Mouse (Mus musculus) megakaryocyte, embryonic 14.5 days (primary cell): Measurements from ENCODE around the gene Morn2. TPM values are rescaled to one million over a fixed set of nuclear protein-coding genes. Genes with fewer than 3 reads are reported as not detected.

ENCODE experiments used
- H3K27me3 ChIP-seq: replicated peaks from 2 replicates; pipeline ENCODE3; 2012; ENCODE audit warnings: inconsistent platforms
- H3K36me3 ChIP-seq: replicated peaks from 2 replicates; pipeline ENCODE3; 2012; ENCODE audit warnings: low read length, inconsistent platforms, mixed read lengths
- H3K4me1 ChIP-seq: 2 replicates; pipeline ENCODE4 v1.6.1; 2012; ENCODE audit warnings: inconsistent platforms
- H3K4me3 ChIP-seq: replicated peaks from 2 replicates; pipeline ENCODE3; 2012; ENCODE audit warnings: moderate library complexity, mild to moderate bottlenecking, inconsistent platforms
- H3K9me3 ChIP-seq: 2 replicates; pipeline ENCODE4 v1.6.1; 2012; ENCODE audit warnings: inconsistent platforms
- FLI1 ChIP-seq: IDR thresholded peaks from 2 replicates; pipeline ENCODE4 v1.6.1; 2012; ENCODE audit warnings: low read length, inconsistent platforms, mixed read lengths
- GATA1 ChIP-seq: IDR thresholded peaks from 3 replicates; pipeline ENCODE4 v1.6.1; 2012; ENCODE audit warnings: mixed read lengths, low read length, inconsistent platforms, borderline replicate concordance
- polyA plus RNA-seq: library from polyadenylated mRNA; stranded (reverse); fragments of >175 nt; gene quantifications from 2 replicates; pipeline ENCODE4 v1.2.3, GENCODE M21; 2012; ENCODE audit warnings: low replicate concordance; ENCODE audit not compliant: insufficient read depth

The Morn2 gene
- polyA plus RNA-seq, 1 experiment = 1.6 TPM

DNA sequence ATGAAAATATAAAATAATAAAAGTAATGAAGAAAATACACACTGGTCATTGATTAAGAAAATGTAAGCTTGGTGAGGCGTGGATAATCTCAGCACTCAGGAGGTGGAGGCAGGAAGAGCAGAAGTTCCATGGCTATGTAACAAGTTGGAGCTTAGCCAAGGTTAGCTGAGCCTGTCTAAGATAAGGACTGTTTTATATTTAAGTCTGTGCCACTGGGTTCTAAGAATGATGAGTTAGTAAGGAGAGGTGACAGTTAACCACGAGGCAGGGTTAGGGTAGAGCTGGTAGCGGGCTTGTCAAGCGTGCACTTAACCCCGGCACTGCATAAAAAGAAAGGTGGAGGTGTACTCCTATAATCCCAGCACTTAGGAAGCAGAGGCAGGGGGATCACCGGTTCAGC lies 32.2 kb downstream of the Morn2 start:
- Histone ChIP-seq H3K36me3 (no peaks in the 10 kb centered on the region), H3K4me3 (no peak overlapping the region), H3K27me3 (peaks cover 20% of the 10 kb centered on the region), H3K4me1 (peaks cover 11% of the 10 kb centered on the region; the same call in 1 of the 2 replicates), H3K9me3 (no peaks in the 10 kb centered on the region)
- no peak for TF ChIP-seq GATA1
- TF ChIP-seq FLI1 = no peak

- no peaks in the 10 kb centered on the region for H3K9me3 ChIP-seq
- no peak overlapping the region for H3K4me3 ChIP-seq
- no peaks in the 10 kb centered on the region for H3K36me3 ChIP-seq
- TF ChIP-seq FLI1 = no peak
- no peak for TF ChIP-seq GATA1
- peaks cover 24% of the 10 kb centered on the region for H3K27me3 ChIP-seq
- H3K4me1 ChIP-seq = peaks cover 11% of the 10 kb centered on the region; the same call in 1 of the 2 replicates
Observed at GRCm38 (mm10) chr17:80323015-80323414, 33.0 kb downstream of the Morn2 start.

DNA sequence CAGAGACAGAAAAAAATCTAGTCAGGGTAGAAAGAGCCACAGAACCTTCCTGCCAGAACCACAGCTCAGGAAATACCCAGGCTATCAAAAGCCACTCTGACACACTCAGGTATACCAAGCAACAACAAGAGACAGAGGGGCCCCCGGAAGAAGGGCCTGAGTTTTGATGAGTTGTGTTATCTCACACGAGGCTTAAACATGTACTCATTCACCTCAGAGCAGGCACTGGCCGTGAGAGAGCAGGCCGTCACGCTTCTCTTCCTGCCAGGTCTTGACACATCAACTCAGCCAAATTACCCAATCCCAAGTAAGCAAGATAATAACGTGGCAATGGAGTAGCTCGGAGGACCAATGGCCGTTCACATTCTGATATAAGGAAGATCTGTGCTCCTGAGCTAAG lies 33.7 kb downstream of the Morn2 start:
- H3K36me3 ChIP-seq = no peaks in the 10 kb centered on the region
- H3K4me1 ChIP-seq = peaks cover 11% of the 10 kb centered on the region; the same call in 1 of the 2 replicates
- TF ChIP-seq FLI1 = no peak
- TF ChIP-seq GATA1 = no peak

GRCm38 (mm10) chr17:80324521-80324920 lies 34.5 kb downstream of the Morn2 start:
- Histone ChIP-seq H3K4me3 (no peak overlapping the region), H3K27me3 (peaks cover 24% of the 10 kb centered on the region), H3K36me3 (no peaks in the 10 kb centered on the region), H3K9me3 (no peaks in the 10 kb centered on the region), H3K4me1 (peaks cover 11% of the 10 kb centered on the region; the same call in 1 of the 2 replicates)
- TF ChIP-seq FLI1 (no peak), GATA1 (no peak)

More for the DNA sequence above, 33.7 kb downstream of the Morn2 start:
- H3K9me3 ChIP-seq = no peaks in the 10 kb centered on the region
- peaks cover 24% of the 10 kb centered on the region for H3K27me3 ChIP-seq
- H3K4me3 ChIP-seq = no peak overlapping the region

- Histone ChIP-seq H3K9me3 (no peaks in the 10 kb centered on the region), H3K4me3 (no peak overlapping the region), H3K4me1 (peaks cover 11% of the 10 kb centered on the region; the same call in 1 of the 2 replicates), H3K27me3 (peaks cover 23% of the 10 kb centered on the region), H3K36me3 (no peaks in the 10 kb centered on the region)
- TF ChIP-seq FLI1 (no peak), GATA1 (no peak)
Observed at GRCm38 (mm10) chr17:80325456-80325855, 35.5 kb downstream of the Morn2 start.

DNA sequence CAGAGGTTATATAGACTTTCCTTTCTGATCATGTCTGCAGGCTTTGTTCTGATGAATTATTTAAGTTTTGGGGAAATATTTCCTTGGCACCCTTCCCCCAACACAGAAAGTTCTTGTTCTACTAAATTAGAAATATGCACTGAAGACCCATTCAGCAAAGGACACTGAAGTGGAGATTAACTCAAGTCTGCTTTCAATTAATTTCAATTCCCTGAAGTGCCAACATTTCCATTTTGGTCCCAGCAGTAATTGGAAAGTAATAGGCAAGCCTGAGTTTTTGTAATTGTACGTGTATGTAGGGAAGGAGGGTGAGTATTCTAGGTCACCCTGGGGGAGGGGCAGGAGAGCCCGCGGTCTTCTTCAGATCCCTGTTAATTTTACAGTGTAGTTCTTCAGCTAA lies 36.4 kb downstream of the Morn2 start:
- TF ChIP-seq FLI1 (no peak), GATA1 (no peak)
- Histone ChIP-seq H3K4me3 (no peak overlapping the region), H3K36me3 (no peaks in the 10 kb centered on the region), H3K27me3 (peaks cover 21% of the 10 kb centered on the region), H3K9me3 (no peaks in the 10 kb centered on the region), H3K4me1 (peaks cover 11% of the 10 kb centered on the region; the same call in 1 of the 2 replicates)

DNA sequence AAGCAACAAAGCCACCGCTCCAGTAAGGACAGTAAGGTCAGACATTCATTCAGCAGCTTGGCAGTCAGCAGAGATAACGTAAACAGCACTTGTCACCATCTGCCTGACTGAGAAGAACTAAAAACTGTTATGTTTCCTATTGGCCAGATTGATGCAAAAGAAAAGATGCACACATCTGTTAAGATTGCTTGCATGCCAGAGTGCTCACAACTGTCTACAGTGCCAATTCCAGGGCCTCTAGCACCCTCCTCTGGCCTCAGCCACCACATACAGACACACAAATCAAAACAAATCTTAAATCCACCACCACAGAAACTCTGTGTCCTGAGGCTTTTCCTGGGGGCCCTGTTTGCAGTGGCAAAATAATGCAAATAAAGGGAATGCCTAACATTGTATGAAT lies 42.4 kb downstream of the Morn2 start:
- TF ChIP-seq FLI1 (no peak), GATA1 (no peak)
- Histone ChIP-seq H3K9me3 (no peaks in the 10 kb centered on the region), H3K27me3 (peaks cover 15% of the 10 kb centered on the region), H3K36me3 (no peaks in the 10 kb centered on the region), H3K4me3 (no peak overlapping the region), H3K4me1 (no peaks in the 10 kb centered on the region)

DNA sequence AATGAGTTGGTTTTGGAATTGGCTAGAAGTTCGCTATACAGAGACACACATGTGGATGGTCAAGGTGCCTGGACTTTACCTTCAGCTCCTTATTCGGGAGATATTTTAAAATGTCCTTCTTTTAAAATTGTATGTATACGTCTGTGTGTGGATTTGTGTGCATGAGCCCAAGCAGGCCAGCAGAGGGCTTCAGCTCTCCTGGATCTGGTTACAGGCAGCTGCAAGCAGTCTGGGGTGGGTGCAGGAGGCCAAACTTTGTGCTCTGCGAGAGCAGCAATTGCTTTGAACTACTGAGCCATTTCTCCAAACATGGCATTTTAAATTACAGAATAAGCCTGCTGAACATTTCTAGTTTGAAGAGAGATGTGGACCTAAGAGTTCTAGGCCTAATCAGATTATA lies 55.3 kb downstream of the Morn2 start:
- Histone ChIP-seq H3K36me3 (no peaks in the 10 kb centered on the region), H3K4me1 (no peaks in the 10 kb centered on the region), H3K27me3 (peaks cover 8% of the 10 kb centered on the region), H3K9me3 (peaks cover 9% of the 10 kb centered on the region; the same call in 1 of the 2 replicates), H3K4me3 (no peak overlapping the region)
- TF ChIP-seq FLI1 (no peak), GATA1 (no peak)

DNA sequence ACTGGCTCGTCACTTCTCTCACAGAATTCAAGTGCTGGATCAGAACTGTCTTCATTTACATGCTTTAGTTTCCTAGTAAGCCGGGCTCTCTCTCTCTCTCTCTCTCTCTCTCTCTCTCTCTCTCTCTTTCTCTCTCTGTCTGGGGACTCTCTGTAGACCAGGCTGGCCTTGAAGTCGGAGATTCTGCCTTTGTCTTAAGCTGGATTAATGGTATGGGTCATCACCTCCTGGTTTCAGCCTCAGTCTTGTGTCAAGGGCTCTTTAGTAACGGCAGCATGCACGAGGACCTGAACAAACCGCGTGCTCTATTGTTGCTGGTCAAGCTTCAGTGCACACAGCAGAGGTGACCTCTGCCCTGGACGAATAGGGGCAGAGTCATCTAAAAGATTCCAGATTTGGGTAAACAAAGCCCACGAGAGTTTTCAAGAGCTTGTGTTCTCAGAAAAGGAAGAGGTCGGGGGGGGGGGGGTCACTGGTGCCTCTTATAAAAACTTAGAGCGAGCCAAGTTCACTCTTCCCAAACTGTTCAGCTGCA lies 56.7 kb downstream of the Morn2 start:
- peaks cover 10% of the 10 kb centered on the region for H3K27me3 ChIP-seq
- no peaks in the 10 kb centered on the region for H3K36me3 ChIP-seq
- no peaks in the 10 kb centered on the region for H3K4me1 ChIP-seq
- TF ChIP-seq FLI1 (no peak), GATA1 (no peak)
- peaks cover 9% of the 10 kb centered on the region; the same call in 1 of the 2 replicates for H3K9me3 ChIP-seq
- H3K4me3 ChIP-seq = no peak overlapping the region

Other genes with a start within 250 kb of the Morn2 start
- gene Hnrnpll, start 227.9 kb upstream of the Morn2 start, polyA plus RNA-seq = 10.4 and 16.8 TPM in 2 replicates
- 0.17 TPM in 1 of 2 replicates, not detected in the other for gene Galm, start 162.7 kb upstream of the Morn2 start, polyA plus RNA-seq
- 7.3 and 57.6 TPM in 2 replicates for gene Srsf7, start 82.9 kb upstream of the Morn2 start, polyA plus RNA-seq
- gene Ttc39d, start 82.7 kb upstream of the Morn2 start, polyA plus RNA-seq = 0.20 TPM in 1 of 2 replicates, not detected in the other
- 0.27 TPM in 1 of 2 replicates, not detected in the other for gene Gemin6, start 65.8 kb upstream of the Morn2 start, polyA plus RNA-seq
- gene Dhx57, start 273 bp downstream of the Morn2 start, polyA plus RNA-seq = 1.3 and 3.2 TPM in 2 replicates
- gene Arhgef33, start 17.2 kb downstream of the Morn2 start, polyA plus RNA-seq = not detected in 2 replicates
- 2.7 TPM in 1 of 2 replicates, not detected in the other for gene Gm10190, start 83.3 kb downstream of the Morn2 start, polyA plus RNA-seq
- gene Sos1, start 190.2 kb downstream of the Morn2 start, polyA plus RNA-seq = 1.1 and 1.3 TPM in 2 replicates